Mouse (Mus musculus): Measurements from ENCODE around the gene Mdh2. TPM values are rescaled to one million over a fixed set of nuclear protein-coding genes. Genes with fewer than 3 reads are reported as not detected.

Gene Mdh2
- total RNA-seq (2014; fragmentation: Nextera tagmentation) (200 and 245 TPM in 2 replicates), total RNA-seq (2017) (141 and 153 TPM in 2 replicates), polyA plus RNA-seq (2012) (664 and 799 TPM in 2 replicates)

GRCm38 (mm10) chr5:135778471-135779445 lies at the start of gene Mdh2:
TSS of gene Mdh2 (plus strand) at chr5:135778480.
- DNase-seq (ENCODE audit: low spot score): peak; percentile 98

GRCm38 (mm10) chr5:135729351-135729750 lies 48.9 kb upstream of the Mdh2 start:
- Histone ChIP-seq H3K4me1 (ENCODE audit: insufficient read depth, low read depth, low read length) (no peaks in the 10 kb centered on the region; the same call in 1 of the 2 replicates), H3K36me3 (replicated peaks) (peaks cover 100% of the 10 kb centered on the region), H3K27me3 (ENCODE audit: insufficient read depth, low read length) (no peaks in the 10 kb centered on the region; the same call in 1 of the 2 replicates), H3K4me3 (ENCODE audit: low read depth, low read length) (no peak overlapping the region), H3K9me3 (replicated peaks) (peaks cover 6% of the 10 kb centered on the region)
- ATAC-seq (ENCODE audit: extremely low read depth, insufficient number of reproducible peaks, low FRiP score, poor library complexity, severe bottlenecking) (no peak), DNase-seq (ENCODE audit: low spot score) (no peak)
- TF ChIP-seq TAL1 (conservative IDR thresholded peaks at IDR 0.05; ENCODE audit: low read depth, low read length) (no peak), CTCF (IDR thresholded peaks at IDR 0.05; ENCODE audit: low read depth, low read length) (no peak), GATA1 (IDR thresholded peaks at IDR 0.05; ENCODE audit: borderline replicate concordance, low read length) (no peak), GATA2 (IDR thresholded peaks at IDR 0.05; ENCODE audit: borderline replicate concordance, low read depth, low read length) (no peak)

More at GRCm38 (mm10) chr5:135778471-135779445, at the start of gene Mdh2:
- H3K27me3 ChIP-seq (ENCODE audit: insufficient read depth, low read length): peaks cover 5% of the 10 kb centered on the region; the same call in 1 of the 2 replicates
- H3K4me1 ChIP-seq (ENCODE audit: insufficient read depth, low read depth, low read length): peaks cover 54% of the 10 kb centered on the region
- H3K4me3 ChIP-seq (ENCODE audit: low read depth, low read length): peak within 1 kb of the TSS; percentile 91
- peaks cover 43% of the 10 kb centered on the region for H3K36me3 ChIP-seq (replicated peaks)
- H3K9me3 ChIP-seq (replicated peaks): no peaks in the 10 kb centered on the region
- ATAC-seq (ENCODE audit: extremely low read depth, insufficient number of reproducible peaks, low FRiP score, poor library complexity, severe bottlenecking): peak; percentile 90
- TF ChIP-seq POLR2AphosphoS5 (IDR thresholded peaks at IDR 0.05; ENCODE audit: insufficient replicate concordance, low read depth, low read length) (no peak), CTCF (IDR thresholded peaks at IDR 0.05; ENCODE audit: low read depth, low read length) (no peak), GATA2 (IDR thresholded peaks at IDR 0.05; ENCODE audit: borderline replicate concordance, low read depth, low read length) (no peak), GATA1 (IDR thresholded peaks at IDR 0.05; ENCODE audit: borderline replicate concordance, low read length) (no peak), TAL1 (conservative IDR thresholded peaks at IDR 0.05; ENCODE audit: low read depth, low read length) (no peak)

GRCm38 (mm10) chr5:135730278-135730677 lies 48.0 kb upstream of the Mdh2 start:
- peaks cover 100% of the 10 kb centered on the region for H3K36me3 ChIP-seq (replicated peaks)
- DNase-seq (ENCODE audit: low spot score) (no peak), ATAC-seq (ENCODE audit: extremely low read depth, insufficient number of reproducible peaks, low FRiP score, poor library complexity, severe bottlenecking) (no peak)
- no peaks in the 10 kb centered on the region; the same call in 1 of the 2 replicates for H3K27me3 ChIP-seq (ENCODE audit: insufficient read depth, low read length)
- peaks cover 6% of the 10 kb centered on the region for H3K9me3 ChIP-seq (replicated peaks)
- H3K4me3 ChIP-seq (ENCODE audit: low read depth, low read length): no peak overlapping the region
- TF ChIP-seq CTCF (IDR thresholded peaks at IDR 0.05; ENCODE audit: low read depth, low read length) (no peak), POLR2AphosphoS5 (IDR thresholded peaks at IDR 0.05; ENCODE audit: insufficient replicate concordance, low read depth, low read length) (no peak), GATA2 (IDR thresholded peaks at IDR 0.05; ENCODE audit: borderline replicate concordance, low read depth, low read length) (no peak), TAL1 (conservative IDR thresholded peaks at IDR 0.05; ENCODE audit: low read depth, low read length) (no peak), GATA1 (IDR thresholded peaks at IDR 0.05; ENCODE audit: borderline replicate concordance, low read length) (no peak)
- peaks cover 2% of the 10 kb centered on the region for H3K4me1 ChIP-seq (ENCODE audit: insufficient read depth, low read depth, low read length)

- DNase-seq (ENCODE audit: low spot score) (no peak), ATAC-seq (ENCODE audit: extremely low read depth, insufficient number of reproducible peaks, low FRiP score, poor library complexity, severe bottlenecking) (no peak)
- Histone ChIP-seq H3K36me3 (replicated peaks) (peaks cover 100% of the 10 kb centered on the region), H3K27me3 (ENCODE audit: insufficient read depth, low read length) (no peaks in the 10 kb centered on the region; the same call in 1 of the 2 replicates), H3K4me1 (ENCODE audit: insufficient read depth, low read depth, low read length) (peaks cover 2% of the 10 kb centered on the region), H3K9me3 (replicated peaks) (peaks cover 6% of the 10 kb centered on the region), H3K4me3 (ENCODE audit: low read depth, low read length) (no peak overlapping the region)
- TF ChIP-seq CTCF (IDR thresholded peaks at IDR 0.05; ENCODE audit: low read depth, low read length): no peak
- no peak for TF ChIP-seq POLR2AphosphoS5 (IDR thresholded peaks at IDR 0.05; ENCODE audit: insufficient replicate concordance, low read depth, low read length)
- TF ChIP-seq GATA1 (IDR thresholded peaks at IDR 0.05; ENCODE audit: borderline replicate concordance, low read length): no peak
Observed at GRCm38 (mm10) chr5:135730916-135731315, 47.4 kb upstream of the Mdh2 start.

GRCm38 (mm10) chr5:135731322-135731721 lies 47.0 kb upstream of the Mdh2 start:
- DNase-seq (ENCODE audit: low spot score) (no peak), ATAC-seq (ENCODE audit: extremely low read depth, insufficient number of reproducible peaks, low FRiP score, poor library complexity, severe bottlenecking) (no peak)
- peaks cover 6% of the 10 kb centered on the region for H3K9me3 ChIP-seq (replicated peaks)
- H3K36me3 ChIP-seq (replicated peaks): peaks cover 100% of the 10 kb centered on the region
- H3K4me3 ChIP-seq (ENCODE audit: low read depth, low read length): no peak overlapping the region
- TF ChIP-seq CTCF (IDR thresholded peaks at IDR 0.05; ENCODE audit: low read depth, low read length) (no peak), GATA1 (IDR thresholded peaks at IDR 0.05; ENCODE audit: borderline replicate concordance, low read length) (no peak), POLR2AphosphoS5 (IDR thresholded peaks at IDR 0.05; ENCODE audit: insufficient replicate concordance, low read depth, low read length) (no peak), GATA2 (IDR thresholded peaks at IDR 0.05; ENCODE audit: borderline replicate concordance, low read depth, low read length) (no peak), TAL1 (conservative IDR thresholded peaks at IDR 0.05; ENCODE audit: low read depth, low read length) (no peak)
- H3K4me1 ChIP-seq (ENCODE audit: insufficient read depth, low read depth, low read length): peaks cover 2% of the 10 kb centered on the region
- no peaks in the 10 kb centered on the region; the same call in 1 of the 2 replicates for H3K27me3 ChIP-seq (ENCODE audit: insufficient read depth, low read length)

- no peak for DNase-seq (ENCODE audit: low spot score)
- H3K4me3 ChIP-seq (ENCODE audit: low read depth, low read length): no peak overlapping the region
- peaks cover 100% of the 10 kb centered on the region for H3K36me3 ChIP-seq (replicated peaks)
- peaks cover 2% of the 10 kb centered on the region for H3K4me1 ChIP-seq (ENCODE audit: insufficient read depth, low read depth, low read length)
- H3K27me3 ChIP-seq (ENCODE audit: insufficient read depth, low read length): no peaks in the 10 kb centered on the region; the same call in 1 of the 2 replicates
- no peak for ATAC-seq (ENCODE audit: extremely low read depth, insufficient number of reproducible peaks, low FRiP score, poor library complexity, severe bottlenecking)
- peaks cover 6% of the 10 kb centered on the region for H3K9me3 ChIP-seq (replicated peaks)
- TF ChIP-seq POLR2AphosphoS5 (IDR thresholded peaks at IDR 0.05; ENCODE audit: insufficient replicate concordance, low read depth, low read length) (no peak), GATA1 (IDR thresholded peaks at IDR 0.05; ENCODE audit: borderline replicate concordance, low read length) (no peak), TAL1 (conservative IDR thresholded peaks at IDR 0.05; ENCODE audit: low read depth, low read length) (no peak), CTCF (IDR thresholded peaks at IDR 0.05; ENCODE audit: low read depth, low read length) (no peak), GATA2 (IDR thresholded peaks at IDR 0.05; ENCODE audit: borderline replicate concordance, low read depth, low read length) (no peak)
Observed at GRCm38 (mm10) chr5:135733071-135733470, 45.2 kb upstream of the Mdh2 start.

Data from G1E (cell line).